Mouse (Mus musculus) liver, adult 2 months (tissue): Measurements from ENCODE around the gene Plgrkt.

Source experiments
- CTCF ChIP-seq: fragments of 200-500 bp; IDR thresholded peaks from 2 replicates; pipeline ENCODE4 v1.5.1; 2011; ENCODE audit warnings: low read depth, low read length, control low read depth
- POLR2A ChIP-seq: fragments of 200-500 bp; IDR thresholded peaks from 2 replicates; pipeline ENCODE4 v1.6.1; 2011; ENCODE audit warnings: low read length, control low read depth; ENCODE audit not compliant: insufficient read depth; ENCODE audit errors: extremely low read depth

DNA sequence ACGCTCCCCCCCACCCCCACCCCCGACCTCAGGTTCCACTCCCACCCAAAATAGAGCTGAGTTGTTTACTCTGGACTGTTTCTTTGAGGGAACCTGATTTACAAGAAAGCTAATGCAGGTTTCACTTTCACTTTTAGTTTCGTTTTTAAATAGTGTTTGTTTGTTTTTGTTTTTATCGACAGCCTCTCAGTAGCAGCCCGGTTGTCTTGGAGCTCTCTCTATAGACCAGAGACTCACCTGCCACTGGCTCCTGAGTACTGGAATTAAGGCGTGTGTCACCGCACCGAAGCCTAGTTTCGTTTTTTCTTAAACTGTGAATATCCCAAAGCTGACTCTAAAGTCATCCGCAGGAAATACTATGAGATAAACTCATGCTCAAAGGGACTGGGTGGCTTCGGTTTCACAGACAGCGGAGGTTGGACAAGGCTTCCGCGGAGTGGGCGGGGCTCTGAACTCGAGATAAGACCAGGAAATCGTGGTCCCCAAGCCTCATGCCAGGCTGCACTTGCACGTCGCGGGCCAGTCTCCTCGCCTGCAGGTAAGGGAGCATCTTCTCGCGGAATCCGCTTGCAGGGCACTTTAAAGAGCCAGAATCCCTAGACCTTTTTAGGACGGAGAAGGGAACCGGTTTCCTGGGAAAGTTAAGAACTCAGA lies at the start of gene Plgrkt, which contains the start of gene Cd274:
- TF ChIP-seq CTCF: no peak
- 0 out of 2 replicates have a peak, but pooled peaks have one; percentile 11 for TF ChIP-seq POLR2A
